Mouse (Mus musculus) MEL (cell line): ENCODE measurements at regions not wholly inside any gene's neighbourhood (a gene's known extent, or its start where the extent isn't known, plus 50 kb on each side); places are given as distances from the start of the nearest gene placed in this dataset.

ENCODE experiments used
- DNase-seq: peaks from one replicate; pipeline ENCODE4 v3.0.0; 2011; ENCODE audit warnings: low read depth, low spot score
- H3K27ac ChIP-seq: 2 replicates; pipeline ENCODE4 v1.5.1; 2012; ENCODE audit warnings: low read depth, mild to moderate bottlenecking, control low read depth, low read length, moderate library complexity; ENCODE audit not compliant: control insufficient read depth
- H3K27me3 ChIP-seq, 2 experiments: fragments of 150-350 bp in 1 of 2; sonication (generic) in 1 of 2; 2 replicates each; pipeline ENCODE4 v1.6.1; 2012; ENCODE audit warnings: low read length in 2 of 2, mild to moderate bottlenecking in 2 of 2, improper control_type of control experiment in 1 of 2, moderate library complexity in 1 of 2; ENCODE audit not compliant: insufficient read depth in 2 of 2, control insufficient read depth in 1 of 2
- H3K36me3 ChIP-seq, 2 experiments: 2 replicates each; pipeline ENCODE4 v1.6.1; 2012 to 2014; ENCODE audit warnings: low read length in 2 of 2, improper control_type of control experiment in 1 of 2, inconsistent platforms in 1 of 2, mild to moderate bottlenecking in 1 of 2; ENCODE audit not compliant: insufficient read depth in 2 of 2, control insufficient read depth in 1 of 2
- H3K4me1 ChIP-seq, 2 experiments: fragments of 150-350 bp in 1 of 2; sonication (generic) in 1 of 2; 2 replicates each; pipeline ENCODE4 v1.6.1; 2012; ENCODE audit warnings: low read length in 2 of 2, improper control_type of control experiment in 1 of 2, mild to moderate bottlenecking in 1 of 2; ENCODE audit not compliant: insufficient read depth in 2 of 2, control insufficient read depth in 1 of 2
- H3K4me3 ChIP-seq, 2 experiments: fragments of 150-350 bp in 1 of 2; sonication (generic) in 1 of 2; 2 replicates each; pipeline ENCODE4 v1.5.1; 2012; ENCODE audit warnings: low read depth in 2 of 2, low read length in 2 of 2, mild to moderate bottlenecking in 2 of 2, moderate library complexity in 2 of 2, control low read depth in 1 of 2, improper control_type of control experiment in 1 of 2; ENCODE audit not compliant: control insufficient read depth in 1 of 2, insufficient read depth in 1 of 2
- H3K79me2 ChIP-seq: 2 replicates; pipeline ENCODE4 v1.6.1; 2012; ENCODE audit warnings: mild to moderate bottlenecking, low read length, moderate library complexity; ENCODE audit not compliant: control insufficient read depth, poor library complexity, insufficient read depth
- H3K9ac ChIP-seq: 2 replicates; pipeline ENCODE4 v1.6.1; 2012; ENCODE audit warnings: low read depth, mild to moderate bottlenecking, control low read depth, low read length, moderate library complexity; ENCODE audit not compliant: control insufficient read depth, poor library complexity, severe bottlenecking
- H3K9me3 ChIP-seq: fragments of 150-350 bp; sonication (generic); replicated peaks from 2 replicates; pipeline ENCODE4 v1.6.1; 2012; ENCODE audit warnings: mild to moderate bottlenecking, low read length, improper control_type of control experiment, moderate library complexity; ENCODE audit not compliant: insufficient read depth
- CHD2 ChIP-seq: IDR thresholded peaks from 2 replicates; pipeline ENCODE4 v1.6.1; 2011; ENCODE audit warnings: low read length, improper control_type of control experiment
- ETS1 ChIP-seq: IDR thresholded peaks from 2 replicates; pipeline ENCODE4 v1.6.1; 2012; ENCODE audit warnings: low read depth, mild to moderate bottlenecking, inconsistent platforms, low read length, improper control_type of control experiment, moderate library complexity
- HCFC1 ChIP-seq: IDR thresholded peaks from 2 replicates; pipeline ENCODE4 v1.6.1; 2012; ENCODE audit warnings: low read depth, mild to moderate bottlenecking, inconsistent platforms, low read length, improper control_type of control experiment, moderate library complexity
- JUND ChIP-seq: IDR thresholded peaks from 2 replicates; pipeline ENCODE4 v1.6.1; 2011; ENCODE audit warnings: low read depth, mild to moderate bottlenecking, improper control_type of control experiment, low read length
- KAT2A ChIP-seq: conservative IDR thresholded peaks from 2 replicates; pipeline ENCODE4 v1.6.1; 2012; ENCODE audit warnings: low read depth, low read length, improper control_type of control experiment, inconsistent platforms
- MAX ChIP-seq: IDR thresholded peaks from 2 replicates; pipeline ENCODE4 v1.6.1; 2011; ENCODE audit warnings: low read length, improper control_type of control experiment
- MAZ ChIP-seq: IDR thresholded peaks from 2 replicates; pipeline ENCODE4 v1.6.1; 2012; ENCODE audit warnings: low read depth, mild to moderate bottlenecking, inconsistent platforms, low read length, improper control_type of control experiment
- MEF2A ChIP-seq: IDR thresholded peaks from 2 replicates; pipeline ENCODE4 v1.6.1; 2014; ENCODE audit warnings: low read depth, mild to moderate bottlenecking, inconsistent platforms, low read length, improper control_type of control experiment; ENCODE audit not compliant: poor library complexity, insufficient replicate concordance, severe bottlenecking; ENCODE audit errors: extremely low read depth
- MYC ChIP-seq: IDR thresholded peaks from 2 replicates; pipeline ENCODE4 v1.6.1; 2011; ENCODE audit warnings: low read depth, mild to moderate bottlenecking, low read length, improper control_type of control experiment, moderate library complexity
- NRF1 ChIP-seq: IDR thresholded peaks from 2 replicates; pipeline ENCODE4 v1.6.1; 2014; ENCODE audit warnings: low read depth, mild to moderate bottlenecking, inconsistent platforms, low read length, improper control_type of control experiment, moderate library complexity; ENCODE audit not compliant: poor library complexity, insufficient read depth, severe bottlenecking
- RAD21 ChIP-seq: IDR thresholded peaks from 2 replicates; pipeline ENCODE4 v1.6.1; 2011; ENCODE audit warnings: mild to moderate bottlenecking, low read depth, low read length, improper control_type of control experiment
- RCOR1 ChIP-seq: IDR thresholded peaks from 2 replicates; pipeline ENCODE4 v1.6.1; 2012; ENCODE audit warnings: low read depth, mild to moderate bottlenecking, inconsistent platforms, low read length, improper control_type of control experiment
- SIN3A ChIP-seq: IDR thresholded peaks from 2 replicates; pipeline ENCODE4 v1.6.1; 2012; ENCODE audit warnings: low read length, improper control_type of control experiment, inconsistent platforms
- SMC3 ChIP-seq: IDR thresholded peaks from 2 replicates; pipeline ENCODE4 v1.6.1; 2011; ENCODE audit warnings: low read depth, low read length, improper control_type of control experiment
- TCF12 ChIP-seq: IDR thresholded peaks from 2 replicates; pipeline ENCODE4 v1.6.1; 2014; ENCODE audit warnings: low read depth, mild to moderate bottlenecking, inconsistent platforms, low read length, improper control_type of control experiment, moderate library complexity
- USF1 ChIP-seq: IDR thresholded peaks from 2 replicates; pipeline ENCODE4 v1.6.1; 2014; ENCODE audit warnings: low read depth, mild to moderate bottlenecking, inconsistent platforms, low read length, improper control_type of control experiment, moderate library complexity
- ZKSCAN1 ChIP-seq: IDR thresholded peaks from 2 replicates; pipeline ENCODE4 v1.6.1; 2012; ENCODE audit warnings: low read depth, mild to moderate bottlenecking, inconsistent platforms, low read length, improper control_type of control experiment, moderate library complexity
- ZNF384 ChIP-seq: IDR thresholded peaks from 2 replicates; pipeline ENCODE4 v1.6.1; 2012; ENCODE audit warnings: low read depth, mild to moderate bottlenecking, inconsistent platforms, low read length, improper control_type of control experiment

DNA sequence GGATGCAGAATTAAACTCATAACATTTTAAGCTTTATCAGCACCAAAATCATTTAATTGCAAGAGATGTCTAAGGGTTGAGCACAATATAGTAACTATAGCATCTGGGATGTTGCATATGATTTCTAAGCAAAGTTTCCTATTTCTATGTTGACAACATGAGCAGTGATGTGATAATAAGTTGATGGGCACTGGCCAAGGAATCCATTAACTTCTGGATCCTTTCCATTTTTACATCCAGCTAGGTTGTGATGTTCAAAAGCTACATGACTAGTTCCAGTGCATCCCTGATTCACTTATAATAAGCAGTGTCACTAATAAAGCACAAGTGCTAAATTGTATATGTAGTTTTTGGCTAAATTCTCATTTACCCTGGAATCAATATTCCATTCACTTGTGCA lies 1356.7 kb downstream of the Hace1 start:
- no peaks in the 10 kb centered on the region for H3K4me1 ChIP-seq
- H3K9me3 ChIP-seq, result no peaks in the 10 kb centered on the region
- H3K4me3 ChIP-seq, result no peak overlapping the region
- H3K79me2 ChIP-seq, result no peaks in the 10 kb centered on the region
- no peak overlapping the region for H3K27ac ChIP-seq
- H3K9ac ChIP-seq, result no peak overlapping the region
- no peaks in the 10 kb centered on the region for H3K27me3 ChIP-seq
- no peaks in the 10 kb centered on the region for H3K36me3 ChIP-seq
- TF ChIP-seq HCFC1 (no peak), ETS1 (no peak), USF1 (no peak), SIN3A (no peak), MEF2A (no peak), RAD21 (no peak)
- TF ChIP-seq, all 39 proteins: peak for 0
- no peak for DNase-seq

DNA sequence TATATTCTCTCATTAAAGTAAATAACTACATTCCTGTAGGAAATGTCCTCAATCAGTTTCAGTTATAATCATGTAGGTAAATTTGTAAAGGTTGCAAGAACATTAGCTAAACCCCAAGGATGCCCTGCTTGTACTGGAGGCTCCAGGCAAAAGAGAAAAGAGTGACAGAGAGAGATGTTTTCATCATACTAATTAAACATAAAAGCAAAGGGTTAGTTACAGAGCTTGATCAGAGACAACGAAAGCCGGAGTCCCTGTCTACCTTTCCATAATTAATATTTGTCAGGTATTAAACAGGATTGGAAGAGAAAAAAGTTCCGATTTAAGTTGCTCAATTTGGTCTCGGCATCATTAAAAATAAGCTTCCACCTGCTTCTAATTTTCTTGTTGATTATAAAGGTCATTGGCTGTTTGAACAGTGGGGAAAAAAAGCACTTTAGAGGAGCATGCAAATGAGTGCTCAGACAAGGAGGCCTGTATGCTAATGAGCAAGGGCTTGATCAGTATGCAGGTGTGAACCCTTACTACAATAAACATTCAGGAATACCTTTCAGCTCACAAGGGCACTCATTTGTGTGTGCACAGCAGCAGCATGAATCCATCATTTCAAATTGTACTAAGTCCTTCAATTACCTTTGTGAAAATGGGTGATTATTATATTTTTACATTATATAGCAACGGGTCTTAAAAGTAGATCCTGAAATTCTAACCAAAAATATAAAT lies 1358.8 kb downstream of the Hace1 start:
- Histone ChIP-seq H3K27me3 (no peaks in the 10 kb centered on the region), H3K9me3 (no peaks in the 10 kb centered on the region), H3K79me2 (no peaks in the 10 kb centered on the region), H3K27ac (no peak overlapping the region), H3K36me3 (no peaks in the 10 kb centered on the region), H3K4me3 (no peak overlapping the region), H3K9ac (no peak overlapping the region), H3K4me1 (no peaks in the 10 kb centered on the region)
- TF ChIP-seq MAX, result no peak
- TF ChIP-seq NRF1, result no peak
- no peak for TF ChIP-seq MYC
- TF ChIP-seq SMC3, result no peak
- TF ChIP-seq ZKSCAN1, result no peak
- TF ChIP-seq TCF12, result no peak
- TF ChIP-seq MEF2A, result no peak
- TF ChIP-seq CHD2, result no peak
- no peak for TF ChIP-seq MAZ
- no peak for TF ChIP-seq JUND
- TF ChIP-seq RCOR1, result no peak
- TF ChIP-seq ZNF384, result no peak
- no peak for TF ChIP-seq KAT2A
- no peak for DNase-seq
